Mouse (Mus musculus): Measurements from ENCODE around the gene Nek9.

Nek9 gene

DNA sequence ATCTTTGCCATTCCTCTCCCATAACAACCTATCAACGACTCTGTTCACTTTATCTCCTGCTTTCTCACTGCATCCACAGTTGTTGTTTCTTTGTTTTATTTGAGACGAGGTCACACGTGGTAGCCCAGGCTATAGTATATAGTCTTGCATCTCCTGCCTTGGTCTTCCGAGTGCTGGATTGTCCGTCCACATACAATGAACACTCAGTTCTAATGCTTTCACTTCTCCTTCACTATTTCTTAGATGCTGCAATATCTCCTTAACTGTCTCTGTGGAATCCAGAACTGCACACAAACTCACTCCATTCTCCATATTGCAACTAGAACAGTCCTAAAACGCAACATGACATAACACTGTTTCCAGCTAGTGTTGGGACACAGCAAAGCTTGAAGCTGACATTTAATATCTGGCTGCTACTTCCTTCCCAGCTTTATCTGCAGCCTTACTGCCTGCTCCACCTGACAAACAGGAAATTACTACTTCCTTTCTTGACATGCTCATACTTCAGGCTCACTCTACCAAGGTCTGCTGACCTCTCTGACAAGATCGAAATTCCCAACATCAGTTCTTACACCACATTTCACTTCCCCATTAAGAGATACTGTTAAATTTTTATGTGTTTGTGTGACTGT, 82.0 kb downstream of the Nek9 start:
- DNase-seq, result no peak

- DNase-seq, result no peak
Measured at GRCm38 (mm10) chr12:85256074-85256751, 82.9 kb downstream of the Nek9 start.

DNA sequence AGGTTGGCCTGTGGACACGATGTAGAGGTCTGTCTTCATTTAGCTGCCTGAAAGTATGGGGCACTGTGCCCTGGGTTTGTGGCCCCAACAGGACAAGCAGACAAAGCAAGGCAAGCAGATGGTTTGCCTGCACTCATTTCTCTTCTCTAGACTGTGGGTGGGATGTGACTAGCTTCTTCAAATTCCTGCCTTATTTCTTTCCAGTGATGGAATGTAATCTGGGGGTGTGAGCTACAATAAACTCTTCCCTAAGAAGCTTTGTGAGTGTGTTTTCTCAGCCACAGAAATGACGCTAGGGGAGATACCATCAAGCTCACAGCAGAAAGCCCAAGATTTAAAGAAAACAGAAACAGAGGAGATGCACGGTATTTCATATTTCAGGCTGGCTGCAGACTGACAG, 87.1 kb downstream of the Nek9 start:
- no peak for DNase-seq
